Mouse (Mus musculus) intestine, embryonic 14.5 days (tissue): Measurements from ENCODE around the gene Kcna10. TPM values are rescaled to one million over a fixed set of nuclear protein-coding genes. Genes with fewer than 3 reads are reported as not detected.

Experiments used
- ATAC-seq: fragments of 200-750 bp; cut with Nextera tagmentation; replicated peaks from 2 replicates; pipeline ENCODE4 v1.8.0; 2017; ENCODE audit warnings: low read depth, moderate number of reproducible peaks, moderate TSS enrichment, moderate library complexity; ENCODE audit not compliant: low FRiP score, low TSS enrichment
- DNase-seq: peaks from one replicate; pipeline ENCODE4 v3.0.0-alpha.2; 2018; ENCODE audit warnings: low spot score
- H3K27ac ChIP-seq: fragments of 300-500 bp; sonication (generic); 2 replicates; pipeline ENCODE4 v1.5.1; 2014; ENCODE audit warnings: low read depth, mild to moderate bottlenecking, control low read depth
- H3K27me3 ChIP-seq: fragments of 300-500 bp; sonication (generic); replicated peaks from 2 replicates; pipeline ENCODE4 v1.6.1; 2014; ENCODE audit warnings: low read length, control low read depth; ENCODE audit not compliant: control insufficient read depth, insufficient read depth
- H3K36me3 ChIP-seq: fragments of 300-500 bp; sonication (generic); 2 replicates; pipeline ENCODE4 v1.6.1; 2014; ENCODE audit warnings: low read length, control low read depth; ENCODE audit not compliant: control insufficient read depth, insufficient read depth
- H3K4me1 ChIP-seq: fragments of 300-500 bp; sonication (generic); replicated peaks from 2 replicates; pipeline ENCODE4 v1.6.1; 2014; ENCODE audit warnings: low read length, control low read depth, mixed read lengths; ENCODE audit not compliant: control insufficient read depth, insufficient read depth
- H3K4me2 ChIP-seq: fragments of 300-500 bp; sonication (generic); 2 replicates; pipeline ENCODE4 v1.6.1; 2014; ENCODE audit warnings: low read length
- H3K4me3 ChIP-seq: fragments of 300-500 bp; sonication (generic); 2 replicates; pipeline ENCODE4 v1.5.1; 2014; ENCODE audit warnings: low read depth, low read length, control low read depth, mixed read lengths
- H3K9ac ChIP-seq: fragments of 300-500 bp; sonication (generic); 2 replicates; pipeline ENCODE4 v1.6.1; 2014; ENCODE audit warnings: mild to moderate bottlenecking, low read length
- H3K9me3 ChIP-seq: fragments of 300-500 bp; sonication (generic); 2 replicates; pipeline ENCODE4 v1.6.1; 2016; ENCODE audit warnings: low read length, control low read depth; ENCODE audit not compliant: control insufficient read depth
- WGBS: fragments of 180-500 bp; shearing (Covaris S2); extraction: QIAGEN DNeasy Blood & Tissue Kit; methylation state at CpG from one replicate; pipeline ENCODE4 v1.1.7; 2014; 5-methylcytosine and 5-hydroxymethylcytosine counted together
- polyA plus RNA-seq: library from polyadenylated mRNA; unstranded; fragments of >200 nt; fragmentation: Nextera tagmentation; extraction: Ambion mirVana; gene quantifications from 2 replicates; pipeline ENCODE4 v1.2.1, GENCODE M21; 2014

Kcna10 gene
- polyA plus RNA-seq, 1 experiment from 2014 or later: not detected

DNA sequence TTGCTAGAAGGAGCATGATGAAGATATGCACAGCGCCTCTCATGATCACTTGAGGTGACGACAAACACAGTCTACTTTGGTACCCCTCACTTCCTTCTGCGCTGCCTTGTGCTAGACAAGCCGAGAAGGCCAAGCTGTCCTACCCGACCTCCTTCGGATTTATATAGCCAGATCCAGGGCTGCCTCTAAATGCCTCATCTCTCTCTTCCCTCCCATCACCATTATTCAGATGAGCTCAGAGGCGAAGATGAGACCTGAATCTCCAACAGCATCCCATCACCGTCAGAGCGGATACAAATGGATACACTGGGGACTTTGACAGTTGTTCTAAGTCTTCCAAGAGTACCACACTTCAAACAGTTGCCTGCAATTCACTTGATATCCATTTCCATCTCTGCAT, 56.8 kb downstream of the Kcna10 start, which contains the start of gene Prok1:
TSS of gene Prok1 (minus strand) at position 101 of the 400 bp plus-strand sequence.
- Histone ChIP-seq H3K9me3 (no peaks in the 10 kb centered on the region), H3K4me2 (no peak within 1 kb of the TSS), H3K27ac (no peak within 1 kb of the TSS), H3K4me3 (no peak within 1 kb of the TSS), H3K27me3 (no peaks in the 10 kb centered on the region), H3K36me3 (no peaks in the 10 kb centered on the region), H3K9ac (no peak within 1 kb of the TSS), H3K4me1 (no peaks in the 10 kb centered on the region)
- ATAC-seq: no peak
- 91% methylated on average over 9 of the region's 9 CpGs for WGBS
- DNase-seq: no peak

DNA sequence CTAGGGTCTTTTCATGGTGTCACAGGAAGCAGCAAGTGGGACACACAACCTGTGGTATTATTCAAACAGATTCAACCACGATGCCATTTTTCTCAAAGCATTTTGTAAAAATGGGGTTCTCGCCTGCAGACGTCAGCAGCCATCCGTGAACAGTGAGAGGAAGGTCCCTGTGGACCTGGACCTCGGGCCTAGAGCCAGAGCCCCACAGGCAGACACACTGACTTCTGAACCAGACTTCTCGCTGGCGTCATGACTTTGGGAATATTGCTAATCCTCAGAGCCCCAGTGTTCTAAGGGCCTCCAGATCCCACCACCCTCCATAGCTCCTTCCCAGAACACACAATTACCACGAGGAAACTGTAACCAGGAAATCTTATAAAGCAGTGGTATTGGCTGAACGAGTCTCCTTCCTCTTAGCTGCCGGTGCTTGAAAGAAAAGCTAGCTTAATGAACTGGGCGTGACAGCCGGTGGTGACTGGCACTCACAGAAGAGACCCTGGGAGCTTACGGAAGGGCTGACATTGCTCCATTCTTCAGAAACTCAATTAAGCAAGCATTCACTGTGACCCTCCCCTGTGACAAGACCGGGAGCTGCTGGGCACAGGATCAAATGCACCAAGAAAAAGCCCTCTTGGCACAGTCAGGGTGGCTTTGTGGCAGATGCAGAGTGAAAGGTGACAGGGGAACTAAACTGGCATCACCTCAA, 58.7 kb downstream of the Kcna10 start:
- Histone ChIP-seq H3K4me2 (no peak overlapping the region), H3K9me3 (no peaks in the 10 kb centered on the region), H3K36me3 (no peaks in the 10 kb centered on the region), H3K27me3 (no peaks in the 10 kb centered on the region), H3K9ac (no peak overlapping the region), H3K27ac (no peak overlapping the region), H3K4me1 (no peaks in the 10 kb centered on the region), H3K4me3 (no peak overlapping the region)
- no peak for DNase-seq
- no peak for ATAC-seq
- WGBS: 65% methylated on average over 14 of the region's 14 CpGs

Other genes with a start within 250 kb of the Kcna10 start
- gene Kcna3, start 146.9 kb upstream of the Kcna10 start, polyA plus RNA-seq: 1.4 and 1.7 TPM in 2 replicates
- gene Kcna2, start 81.9 kb upstream of the Kcna10 start, polyA plus RNA-seq: 0.05 and 0.09 TPM in 2 replicates
- 4.5 and 12.9 TPM in 2 replicates for gene Cym, start 38.7 kb downstream of the Kcna10 start, polyA plus RNA-seq
- not detected in 2 replicates for gene A630076J17Rik, start 47.6 kb downstream of the Kcna10 start, polyA plus RNA-seq
- gene Prok1, start 56.7 kb downstream of the Kcna10 start, polyA plus RNA-seq: not detected in 2 replicates
- 196 and 202 TPM in 2 replicates for gene Lamtor5, start 95.8 kb downstream of the Kcna10 start, polyA plus RNA-seq
- gene Slc16a4, start 108.2 kb downstream of the Kcna10 start, polyA plus RNA-seq: 3.7 and 4.0 TPM in 2 replicates
- 16.7 TPM in 2 replicates for gene Rbm15, start 150.6 kb downstream of the Kcna10 start, polyA plus RNA-seq